Mouse (Mus musculus) G1E (cell line): ENCODE results near the gene Xkr7.

Source experiments
- CTCF ChIP-seq: IDR thresholded peaks from 2 replicates; pipeline ENCODE4 v1.5.1; 2012; ENCODE audit warnings: low read depth, low read length, inconsistent platforms, mixed read lengths
- GATA1 ChIP-seq: IDR thresholded peaks from 2 replicates; pipeline ENCODE4 v1.6.1; 2012; ENCODE audit warnings: borderline replicate concordance, low read length, inconsistent platforms, mixed read lengths
- POLR2AphosphoS5 ChIP-seq: IDR thresholded peaks from 2 replicates; pipeline ENCODE4 v1.6.1; 2012; ENCODE audit warnings: low read depth, low read length, inconsistent platforms; ENCODE audit not compliant: insufficient replicate concordance
- TAL1 ChIP-seq: conservative IDR thresholded peaks from 2 replicates; pipeline ENCODE4 v1.6.1; 2012; ENCODE audit warnings: low read depth, low read length, inconsistent platforms, mixed read lengths

DNA sequence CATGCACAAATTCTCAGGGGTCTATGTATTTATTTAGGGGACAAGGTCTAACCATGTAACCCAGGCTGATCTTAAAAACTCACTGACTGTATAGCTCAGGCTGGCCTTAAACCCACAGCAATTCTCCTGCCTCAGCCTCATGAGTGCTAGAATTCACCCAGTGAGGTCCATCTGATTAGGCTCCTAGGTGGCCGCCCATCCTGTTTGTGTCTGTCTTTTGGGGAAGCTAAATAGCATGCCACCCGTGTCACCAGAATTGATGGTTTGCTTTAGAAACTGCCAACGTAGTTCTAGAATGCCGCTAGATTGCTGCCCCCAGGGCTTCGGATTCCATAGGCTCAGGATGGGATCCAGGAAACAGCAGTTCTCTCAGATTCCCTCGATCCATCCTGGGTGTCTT is 35.3 kb downstream of the Xkr7 start:
- TF ChIP-seq CTCF (no peak), GATA1 (no peak), POLR2AphosphoS5 (no peak), TAL1 (no peak)
